Mouse (Mus musculus): ENCODE results near the gene Dnm1l.
"Not testable (repeated sequence)": the region's sequence is repeated elsewhere in the genome, so short reads cannot be mapped to it uniquely, and the experiment has no call there.

The Dnm1l gene

DNA sequence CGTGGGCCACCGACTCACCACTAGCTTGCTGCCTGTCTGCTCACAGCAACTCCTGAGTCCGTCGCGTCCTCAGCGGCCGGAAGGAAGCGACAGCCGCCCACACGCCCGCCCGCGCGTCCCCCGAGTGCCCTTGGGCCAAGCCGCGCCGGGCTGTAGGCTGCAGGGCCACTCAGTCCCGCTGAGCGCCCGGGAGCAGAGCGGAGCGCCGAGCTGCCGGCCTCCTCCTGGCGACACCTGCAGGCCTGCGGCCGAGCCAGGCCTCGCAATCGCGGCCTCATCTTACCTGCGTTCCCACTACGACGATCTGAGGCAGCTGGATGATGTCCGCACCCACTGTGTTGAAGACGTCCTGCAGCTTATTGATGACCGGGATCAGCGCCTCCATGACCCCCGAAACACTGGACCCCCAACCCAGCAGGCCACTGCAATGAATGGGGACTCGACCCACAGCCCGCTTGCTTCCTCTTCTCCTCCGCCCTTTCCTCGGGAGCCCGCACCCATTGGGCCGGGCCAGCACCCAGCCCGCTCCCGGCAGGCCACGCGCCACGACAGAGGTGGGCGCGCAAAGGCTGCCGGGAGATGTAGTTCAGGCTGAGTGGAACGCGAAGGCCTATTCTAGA, at the start of gene Dnm1l:
TSS of gene Dnm1l (minus strand) at position 479 of the 620 bp plus-strand sequence.
- DNase-seq (ENCODE audit: low read depth) = peak; percentile 60

DNA sequence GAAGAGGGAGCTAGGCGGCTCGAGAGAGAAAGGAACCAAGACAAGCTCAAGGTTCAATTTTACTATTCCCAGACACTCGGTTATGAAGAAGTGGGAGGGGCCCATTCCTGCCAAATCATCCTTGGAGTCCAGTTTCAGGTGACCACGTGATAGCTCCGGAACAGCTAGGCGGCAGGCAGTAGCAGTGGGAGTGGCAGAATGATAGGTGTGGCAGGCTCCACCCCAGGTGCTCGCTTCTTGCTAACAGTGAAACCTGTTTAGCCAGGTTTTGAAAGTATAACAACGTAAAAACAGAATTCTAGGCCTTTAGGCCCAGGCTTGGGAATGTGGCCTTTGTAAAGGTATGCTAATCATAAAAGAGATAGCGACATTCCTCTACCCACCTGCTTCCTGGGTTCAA, 8.5 kb upstream of the Dnm1l start:
- DNase-seq (ENCODE audit: low read depth) = not testable (repeated sequence)

DNA sequence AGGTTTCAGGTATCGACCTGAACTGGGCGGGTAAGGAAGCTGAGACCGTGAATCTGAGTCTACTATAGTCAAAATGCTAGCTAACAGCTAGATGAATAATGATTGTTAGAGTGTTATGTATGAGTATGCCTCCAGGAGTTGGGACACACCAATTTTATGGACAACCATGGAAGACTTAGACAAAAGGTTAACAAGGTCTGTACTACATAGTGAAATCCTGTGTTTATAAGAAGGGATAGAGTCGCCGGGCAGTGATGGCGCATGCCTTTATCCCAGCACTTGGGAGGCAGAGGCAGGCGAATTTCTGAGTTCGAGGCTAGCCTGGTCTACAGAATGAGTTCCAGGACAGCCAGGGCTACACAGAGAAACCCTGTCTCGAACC, 333 bp upstream of the Dnm1l start:
- DNase-seq (ENCODE audit: low read depth) = not testable (repeated sequence)

DNA sequence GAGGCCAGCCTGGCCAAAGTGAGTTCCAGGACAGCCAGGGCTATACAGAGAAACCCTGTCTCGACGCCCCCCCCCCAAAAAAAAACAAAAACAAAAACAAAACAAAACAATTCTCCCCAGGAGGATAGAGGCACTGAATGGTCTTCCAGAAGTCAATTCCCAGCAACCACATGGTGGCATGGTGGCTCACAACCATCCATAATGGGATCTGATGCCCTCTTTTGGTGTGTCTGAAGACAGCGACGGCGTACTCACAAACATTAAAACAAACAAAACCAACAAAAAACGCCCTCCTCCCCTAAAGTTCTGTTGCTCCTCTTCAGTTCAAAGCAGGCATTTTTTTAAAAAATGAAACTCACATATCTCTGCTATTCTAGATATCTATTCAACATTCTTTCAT, 851 bp downstream of the Dnm1l start:
- DNase-seq (ENCODE audit: low read depth) = no peak

DNA sequence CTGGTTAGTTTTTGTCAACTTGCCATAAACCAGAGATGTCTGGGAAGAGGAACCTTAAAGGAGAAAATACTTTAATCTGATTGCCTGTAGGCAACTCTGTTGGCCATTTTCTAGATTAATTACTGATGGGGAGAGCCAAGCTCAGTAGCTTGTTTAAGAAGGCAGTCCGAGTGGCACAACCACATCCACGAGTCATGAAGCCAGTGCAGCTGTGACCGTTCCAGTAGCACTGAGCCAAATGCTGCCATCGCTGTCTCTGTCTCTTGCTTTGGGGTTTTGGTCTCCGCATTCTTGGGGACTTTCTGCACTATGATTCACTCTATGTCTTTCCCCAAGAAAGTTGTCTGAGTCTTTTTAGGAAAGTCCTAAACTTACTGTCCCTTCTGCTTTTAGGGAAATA, 12.3 kb downstream of the Dnm1l start:
- DNase-seq (ENCODE audit: low read depth) = no peak

DNA sequence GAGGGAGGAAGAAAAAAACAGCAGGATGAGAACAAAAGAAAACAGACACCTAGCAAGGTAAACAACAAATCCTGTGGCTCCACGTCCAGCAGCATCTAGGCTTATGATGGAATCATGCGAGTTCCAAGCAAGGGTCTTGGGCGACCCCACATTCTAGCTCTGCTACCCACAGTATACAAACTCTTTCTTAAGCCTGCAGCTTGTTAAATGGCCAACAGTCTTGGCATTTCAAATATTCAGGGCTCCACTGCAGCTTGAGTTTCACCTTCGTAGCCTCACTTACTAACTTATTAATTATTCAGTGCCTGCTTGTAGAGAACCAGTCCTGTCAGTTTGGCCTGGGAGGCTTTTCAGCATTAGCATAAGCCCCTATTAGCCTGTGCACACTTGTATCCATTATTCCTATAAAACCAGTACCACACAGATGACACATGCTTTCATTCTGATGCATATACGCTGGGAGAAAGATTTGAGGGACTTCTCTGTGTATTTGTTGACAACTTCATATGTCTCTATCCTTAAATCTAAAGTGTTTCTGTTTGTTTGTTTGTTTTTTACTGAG, 32.9 kb downstream of the Dnm1l start:
- DNase-seq (ENCODE audit: low read depth) = no peak

DNA sequence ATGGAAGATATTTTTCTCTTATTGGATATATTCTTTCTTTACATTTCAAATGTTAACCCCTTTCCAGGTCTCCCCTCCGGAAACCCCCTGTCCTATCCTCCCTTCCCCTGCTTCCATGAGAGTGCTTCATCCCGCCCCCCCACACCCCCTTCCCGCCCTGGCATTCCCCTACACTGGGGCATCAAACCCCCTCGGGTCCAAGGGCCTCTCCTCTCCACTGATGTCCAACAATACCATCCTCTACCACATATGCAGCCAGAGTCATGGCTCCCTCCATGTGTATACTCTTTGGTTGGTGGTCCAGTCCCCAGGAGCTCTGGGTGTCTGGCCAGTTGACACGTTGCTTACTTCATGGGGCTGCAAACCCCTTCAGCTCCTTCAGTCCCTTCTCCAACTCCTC, 47.4 kb downstream of the Dnm1l start:
- DNase-seq (ENCODE audit: low read depth) = no peak

DNA sequence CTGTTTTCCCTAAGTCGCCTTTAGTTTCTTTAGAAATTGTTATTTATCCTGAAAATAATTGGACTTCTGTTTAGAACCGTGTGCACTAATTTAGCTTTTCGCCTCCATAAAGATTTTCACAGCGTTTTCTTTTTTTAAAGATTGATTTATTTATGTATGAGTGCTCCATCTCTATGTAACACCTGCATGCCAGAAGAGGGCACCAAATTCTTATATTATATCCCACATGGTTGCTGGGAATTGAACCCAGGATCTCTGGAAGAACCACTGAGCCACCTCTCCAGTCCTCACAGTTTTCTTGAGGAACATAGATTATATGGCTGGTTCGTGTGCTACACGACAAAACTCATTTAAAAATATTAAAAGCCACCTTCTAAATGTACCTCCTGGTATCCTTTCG, 54.9 kb downstream of the Dnm1l start:
- DNase-seq (ENCODE audit: low read depth) = no peak

DNA sequence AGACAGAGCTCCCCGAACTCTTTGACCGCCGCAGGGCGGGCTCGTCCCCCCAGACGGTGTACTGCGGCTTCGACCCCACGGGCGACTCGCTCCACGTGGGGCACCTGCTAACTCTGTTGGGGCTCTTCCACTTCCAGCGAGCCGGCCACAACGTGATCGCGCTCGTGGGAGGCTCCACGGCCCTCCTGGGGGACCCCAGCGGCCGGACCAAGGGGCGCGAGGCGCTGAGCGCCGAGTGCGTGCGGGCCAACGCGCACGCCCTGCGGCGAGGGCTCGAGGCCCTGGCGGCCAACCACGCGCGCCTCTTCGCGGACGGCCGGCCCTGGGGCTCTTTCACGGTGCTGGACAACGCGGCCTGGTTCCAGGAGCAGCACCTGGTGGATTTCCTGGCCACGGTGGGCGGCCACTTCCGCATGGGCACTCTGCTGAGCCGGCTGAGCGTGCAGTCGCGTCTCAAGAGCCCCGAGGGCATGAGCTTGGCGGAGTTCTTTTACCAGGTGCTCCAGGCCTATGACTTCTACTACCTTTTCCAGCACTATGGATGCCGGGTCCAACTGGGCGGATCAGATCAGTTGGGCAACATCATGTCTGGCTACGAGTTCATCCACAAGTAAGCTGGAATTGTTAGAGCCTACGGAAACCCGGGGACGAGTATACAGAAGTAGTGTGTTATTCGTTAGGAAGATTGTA, 55.5 kb downstream of the Dnm1l start:
- no peak for DNase-seq (ENCODE audit: low read depth)

DNA sequence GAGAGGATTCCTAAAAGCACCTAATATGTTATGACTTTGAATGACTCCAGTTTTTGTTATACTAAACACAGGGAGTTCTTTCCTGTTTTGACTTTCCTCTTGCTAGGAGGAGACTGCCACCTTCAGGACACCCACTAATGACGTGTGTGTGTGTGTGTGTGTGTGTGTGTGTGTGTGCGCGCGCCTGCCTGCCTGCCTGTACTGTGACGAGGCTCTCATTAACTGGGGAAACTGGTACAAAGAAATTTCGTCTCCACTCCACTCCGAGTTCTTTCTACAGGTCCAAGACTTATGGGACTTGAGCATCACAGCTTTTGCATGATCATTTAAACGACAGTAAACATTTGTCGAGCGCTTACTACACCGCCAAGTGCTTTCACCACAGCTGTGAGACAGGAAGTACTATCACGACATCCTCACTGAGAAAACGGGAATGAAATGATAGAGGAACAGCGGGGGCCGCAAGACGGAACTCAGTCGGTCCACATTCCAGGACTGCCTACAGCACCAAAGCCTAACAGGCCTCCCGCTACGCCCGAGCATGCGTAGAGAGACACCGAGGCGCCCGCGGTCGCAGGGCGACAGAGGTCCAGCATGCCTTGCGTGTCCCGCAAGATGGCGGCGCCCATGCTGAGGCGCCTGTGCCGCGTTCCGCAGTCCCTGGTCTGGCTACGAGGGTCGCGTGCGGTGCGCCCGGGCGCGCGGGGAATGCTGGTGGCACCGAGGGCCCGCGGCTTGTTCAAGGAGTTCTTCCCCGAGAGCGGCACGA, 56.2 kb downstream of the Dnm1l start, which contains the start of gene Yars2:
TSS of gene Yars2 (plus strand) at position 597 of the 769 bp plus-strand sequence.
- DNase-seq (ENCODE audit: low read depth) = peak; percentile 78

DNA sequence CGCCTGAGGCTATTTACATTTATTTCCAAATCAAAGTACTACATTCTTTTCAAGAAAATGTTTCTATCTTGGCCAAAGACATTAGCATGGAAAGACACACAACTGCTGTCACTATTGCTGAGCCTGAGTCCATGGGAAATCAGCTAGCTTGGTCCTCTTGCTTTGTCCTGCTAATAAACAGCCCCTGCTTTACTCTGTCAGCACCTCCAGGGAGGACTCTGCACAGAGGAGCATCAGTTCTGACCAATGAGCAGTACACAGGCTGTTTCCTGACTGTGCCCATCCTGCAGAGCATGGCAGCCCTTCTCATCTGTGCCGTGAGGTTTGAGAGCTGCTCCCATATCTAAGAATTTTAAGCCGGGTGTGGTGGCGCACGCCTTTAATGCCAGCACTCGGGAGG, 85.0 kb downstream of the Dnm1l start:
- DNase-seq (ENCODE audit: low read depth) = no peak

DNA sequence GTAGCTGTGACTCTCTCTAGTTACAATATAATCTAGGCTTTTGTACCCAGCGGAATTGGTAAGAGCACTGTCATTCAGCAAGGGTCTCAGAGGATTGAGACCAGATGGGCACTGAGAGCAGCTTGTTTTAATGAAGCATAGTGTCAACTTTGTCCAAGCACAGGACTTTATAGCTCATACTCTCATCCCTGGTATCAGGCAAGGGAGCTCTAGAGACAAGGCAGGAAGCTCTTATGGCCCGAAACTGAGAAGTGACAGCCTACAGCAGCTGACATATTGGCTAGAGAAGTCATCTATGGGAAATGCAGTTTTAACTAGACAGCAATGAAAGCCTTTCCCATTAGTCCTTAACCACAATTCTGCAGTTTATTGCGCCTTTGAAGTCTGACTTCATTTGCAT, 85.8 kb downstream of the Dnm1l start:
- no peak for DNase-seq (ENCODE audit: low read depth)

DNA sequence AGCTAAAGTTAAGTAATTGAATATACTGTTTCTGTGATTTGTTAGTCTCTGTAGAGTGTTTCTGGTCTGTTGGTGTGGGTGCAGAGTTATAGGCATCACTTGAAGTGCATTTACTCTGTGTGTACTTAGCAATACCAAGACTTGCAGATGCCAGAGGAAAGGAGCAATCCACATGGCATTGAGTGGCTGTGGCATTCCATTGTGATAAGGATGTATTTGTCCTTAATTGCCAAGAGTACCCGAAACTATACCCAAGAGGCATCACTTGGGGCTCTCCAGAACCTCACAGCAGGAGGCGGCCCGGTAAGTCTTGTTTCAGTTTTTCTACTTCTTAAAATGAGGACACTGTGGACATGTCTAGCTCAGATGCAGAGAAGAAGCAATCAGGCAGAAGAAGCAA, 96.3 kb downstream of the Dnm1l start:
- DNase-seq (ENCODE audit: low read depth) = no peak

Data from fibroblast of lung, adult 2 months (primary cell).